Mouse (Mus musculus): ENCODE data around the gene Gm21256. TPM values are rescaled to one million over a fixed set of nuclear protein-coding genes. Genes with fewer than 3 reads are reported as not detected.

The Gm21256 gene
- not detected in 2 replicates for polyA plus RNA-seq (2012; rRNA removed)

GRCm38 (mm10) chrY:47450660-47451059 is at the start of gene Gm21256:
TSS of gene Gm21256 (plus strand) at chrY:47450960.

Other genes with a start within 250 kb of the Gm21256 start
- gene Gm21170, start 240.1 kb downstream of the Gm21256 start, polyA plus RNA-seq (2012; rRNA removed): not detected in 2 replicates